Mouse (Mus musculus): ENCODE measurements around the gene Gm9922. TPM values are rescaled to one million over a fixed set of nuclear protein-coding genes. Genes with fewer than 3 reads are reported as not detected.

The Gm9922 gene
- polyA plus RNA-seq (2012; rRNA removed): 0.36 and 0.46 TPM in 2 replicates

DNA sequence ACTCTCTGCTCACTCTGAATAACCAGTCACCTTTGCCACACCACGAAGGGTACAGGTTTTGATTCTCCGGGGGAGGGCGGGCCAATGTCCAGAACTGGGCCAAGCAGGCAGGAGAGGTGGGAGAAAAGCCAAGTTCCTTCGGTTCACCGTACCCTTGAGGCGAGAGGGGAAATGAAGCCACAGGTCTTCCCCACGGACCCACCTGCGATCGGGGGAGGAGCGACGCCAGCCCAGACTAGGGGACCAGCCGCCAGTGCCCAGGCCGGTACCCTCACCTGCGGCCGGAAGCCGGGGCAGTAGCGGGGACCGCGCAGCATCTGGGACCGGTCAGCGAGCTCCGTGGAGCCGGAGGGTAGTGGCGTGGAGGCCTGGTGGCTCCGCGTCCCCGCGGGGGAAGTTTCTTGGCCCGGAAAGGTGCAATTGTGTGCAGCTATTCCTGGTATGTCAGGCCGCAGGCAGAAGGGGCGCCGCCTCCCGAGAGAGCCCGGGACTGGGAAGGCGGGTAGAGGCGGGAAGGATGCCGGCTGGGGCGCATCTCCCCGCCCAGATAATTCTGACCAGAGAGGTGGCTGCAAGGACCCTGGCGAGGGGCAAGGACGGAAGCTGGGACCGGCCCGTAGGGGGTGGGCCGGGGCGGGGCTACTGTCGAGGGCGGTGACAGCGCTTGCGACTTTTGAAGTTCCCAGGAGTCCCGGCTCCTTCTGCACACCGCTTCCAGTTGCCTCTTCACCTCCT is at the start of gene Gm9922, which contains the start of gene Lmo7:
TSS of gene Gm9922 (minus strand) at position 578 of the 735 bp plus-strand sequence.
TSS of gene Lmo7 (plus strand) at position 721 of the 735 bp plus-strand sequence.

Other genes with a start within 250 kb of the Gm9922 start
- gene Tbc1d4, start 120.6 kb downstream of the Gm9922 start, polyA plus RNA-seq (2012; rRNA removed): 3.7 and 7.5 TPM in 2 replicates
- 51.3 and 59.1 TPM in 2 replicates for gene Commd6, start 89.1 kb downstream of the Gm9922 start, polyA plus RNA-seq (2012; rRNA removed)
- 66.1 and 95.6 TPM in 2 replicates for gene Uchl3, start 75.8 kb downstream of the Gm9922 start, polyA plus RNA-seq (2012; rRNA removed)
- 3.7 and 6.4 TPM in 2 replicates for gene Lmo7, start 143 bp upstream of the Gm9922 start, polyA plus RNA-seq (2012; rRNA removed)